Mouse (Mus musculus): Measurements from ENCODE around the gene Tecta. TPM values are rescaled to one million over a fixed set of nuclear protein-coding genes. Genes with fewer than 3 reads are reported as not detected.

The Tecta gene
- polyA plus RNA-seq, 1 experiment from 2014 or later: 0.20 TPM

DNA sequence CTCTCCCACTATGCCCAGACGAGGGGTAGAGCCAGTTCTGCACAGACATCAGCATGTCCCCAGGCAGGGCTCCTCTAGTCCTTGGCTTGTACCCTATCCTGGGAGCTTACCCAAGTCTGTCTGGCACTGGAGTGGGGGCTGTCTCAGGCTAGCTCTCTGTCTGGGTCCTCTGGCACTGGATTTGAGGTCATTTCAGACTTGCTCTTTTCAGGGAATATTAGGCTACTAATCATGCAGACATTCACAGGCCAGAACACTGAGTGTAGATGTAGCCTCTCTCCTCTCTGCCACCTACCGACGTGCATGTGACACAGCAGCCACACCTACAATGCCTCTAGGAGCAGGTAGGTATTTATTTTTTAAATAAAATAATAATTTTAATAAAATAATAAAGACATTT, 82.4 kb downstream of the Tecta start:
- H3K4me1 ChIP-seq (replicated peaks; ENCODE audit: control insufficient read depth, insufficient read depth, low read length): no peaks in the 10 kb centered on the region
- H3K36me3 ChIP-seq (ENCODE audit: control insufficient read depth, insufficient read depth): no peaks in the 10 kb centered on the region
- H3K4me2 ChIP-seq (ENCODE audit: low read length): no peak overlapping the region
- no peak overlapping the region for H3K9ac ChIP-seq (replicated peaks; ENCODE audit: low read depth, low read length)
- H3K4me3 ChIP-seq (replicated peaks; ENCODE audit: low read length): no peak overlapping the region
- no peaks in the 10 kb centered on the region for H3K27me3 ChIP-seq (replicated peaks; ENCODE audit: control insufficient read depth, insufficient read depth, low read length)
- WGBS: 62% methylated on average over 3 of the region's 3 CpGs
- no peak for ATAC-seq
- no peak overlapping the region for H3K27ac ChIP-seq (ENCODE audit: low read length)
- H3K9me3 ChIP-seq (ENCODE audit: control insufficient read depth, low read length): peaks cover 2% of the 10 kb centered on the region; the same call in 1 of the 2 replicates

DNA sequence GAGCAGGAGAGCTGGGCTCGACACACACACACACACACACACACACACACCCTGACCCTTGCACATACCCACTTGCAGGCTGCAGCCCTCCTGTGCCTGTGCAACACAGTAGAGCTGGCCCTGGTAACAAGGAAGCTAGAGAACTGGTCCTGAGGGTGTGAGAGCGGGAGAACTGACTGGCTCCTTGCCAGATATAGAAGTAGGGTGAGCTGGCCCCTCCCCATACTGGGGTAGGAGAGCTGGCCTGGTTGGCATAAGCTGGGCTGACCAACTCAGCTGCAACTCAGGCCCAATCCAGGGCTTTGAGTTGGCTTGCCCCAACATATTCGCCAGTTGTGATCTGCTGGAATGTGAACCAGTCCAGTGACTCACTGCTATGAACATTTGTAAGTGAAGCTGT, 83.9 kb downstream of the Tecta start:
- WGBS: 68% methylated on average over 3 of the region's 3 CpGs
- no peak overlapping the region for H3K4me3 ChIP-seq (replicated peaks; ENCODE audit: low read length)
- ATAC-seq: no peak
- H3K36me3 ChIP-seq (ENCODE audit: control insufficient read depth, insufficient read depth): no peaks in the 10 kb centered on the region
- peaks cover 2% of the 10 kb centered on the region; the same call in 1 of the 2 replicates for H3K9me3 ChIP-seq (ENCODE audit: control insufficient read depth, low read length)
- H3K4me1 ChIP-seq (replicated peaks; ENCODE audit: control insufficient read depth, insufficient read depth, low read length): no peaks in the 10 kb centered on the region
- H3K9ac ChIP-seq (replicated peaks; ENCODE audit: low read depth, low read length): no peak overlapping the region
- H3K4me2 ChIP-seq (ENCODE audit: low read length): no peak overlapping the region
- H3K27me3 ChIP-seq (replicated peaks; ENCODE audit: control insufficient read depth, insufficient read depth, low read length): no peaks in the 10 kb centered on the region
- no peak overlapping the region for H3K27ac ChIP-seq (ENCODE audit: low read length)

DNA sequence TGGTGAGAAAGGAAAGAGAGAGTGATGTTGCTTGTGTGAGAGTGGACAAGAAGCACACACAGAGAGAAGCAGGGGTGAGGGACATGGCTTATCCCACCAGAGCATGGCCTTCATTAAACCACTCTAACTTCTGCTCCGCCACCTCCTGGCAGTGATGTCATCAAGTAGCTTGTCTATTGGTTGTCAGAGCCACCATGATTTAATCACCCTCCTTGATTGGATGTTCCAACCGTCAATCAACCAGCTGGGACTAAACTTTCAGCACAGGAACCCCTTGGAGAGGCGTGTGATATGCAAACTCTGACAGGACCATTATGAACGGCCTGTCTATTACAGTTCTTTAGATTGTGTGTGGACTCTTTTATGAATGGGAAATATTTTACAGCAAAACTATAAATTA, 84.8 kb downstream of the Tecta start:
- Histone ChIP-seq H3K27me3 (replicated peaks; ENCODE audit: control insufficient read depth, insufficient read depth, low read length) (no peaks in the 10 kb centered on the region), H3K4me3 (replicated peaks; ENCODE audit: low read length) (no peak overlapping the region), H3K9ac (replicated peaks; ENCODE audit: low read depth, low read length) (no peak overlapping the region), H3K4me2 (ENCODE audit: low read length) (no peak overlapping the region), H3K9me3 (ENCODE audit: control insufficient read depth, low read length) (no peaks in the 10 kb centered on the region), H3K27ac (ENCODE audit: low read length) (no peak overlapping the region), H3K4me1 (replicated peaks; ENCODE audit: control insufficient read depth, insufficient read depth, low read length) (no peaks in the 10 kb centered on the region), H3K36me3 (ENCODE audit: control insufficient read depth, insufficient read depth) (no peaks in the 10 kb centered on the region)
- 54% methylated on average over 4 of the region's 4 CpGs for WGBS
- ATAC-seq: no peak

DNA sequence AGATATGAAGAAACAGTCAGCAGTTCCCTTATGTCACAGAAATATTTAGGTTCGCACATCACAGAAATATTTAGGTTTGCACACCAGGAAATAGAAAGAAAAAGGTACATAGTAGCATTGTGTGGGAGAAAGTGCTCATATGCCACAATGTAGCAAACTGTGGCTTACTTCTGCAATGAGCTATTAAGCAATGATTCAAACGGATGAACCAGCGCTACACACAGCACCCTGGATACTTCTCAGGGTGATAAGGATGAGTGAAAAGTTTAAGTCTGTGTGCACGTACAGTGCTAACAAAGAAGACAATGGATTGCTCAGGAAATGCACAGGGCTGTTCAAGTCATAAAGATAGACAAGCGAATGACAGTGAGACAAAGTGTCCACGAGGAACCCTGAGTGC, 85.3 kb downstream of the Tecta start:
- 81% methylated on average over 6 of the region's 6 CpGs for WGBS

DNA sequence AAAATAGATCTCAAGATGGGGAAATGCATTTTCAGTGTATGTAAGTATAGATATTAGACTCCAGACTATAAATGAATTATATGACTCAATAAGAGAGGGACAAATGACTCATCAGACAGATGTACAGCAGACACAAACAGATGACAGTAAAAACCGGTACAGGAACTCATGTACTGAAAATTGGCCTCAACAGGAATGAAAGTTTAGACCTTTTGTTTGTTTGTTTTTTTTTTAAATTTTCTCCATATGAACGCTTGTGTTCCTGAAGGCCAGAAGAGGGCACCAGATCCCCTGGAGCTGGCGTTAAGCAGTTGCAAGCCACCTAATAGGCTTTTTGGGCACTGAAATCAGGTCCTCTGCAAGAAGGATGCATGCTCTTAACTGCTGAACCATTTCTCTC, 85.9 kb downstream of the Tecta start:
- no peaks in the 10 kb centered on the region for H3K27me3 ChIP-seq (replicated peaks; ENCODE audit: control insufficient read depth, insufficient read depth, low read length)
- H3K4me2 ChIP-seq (ENCODE audit: low read length): no peak overlapping the region
- H3K27ac ChIP-seq (ENCODE audit: low read length): no peak overlapping the region
- no peaks in the 10 kb centered on the region for H3K36me3 ChIP-seq (ENCODE audit: control insufficient read depth, insufficient read depth)
- no peak overlapping the region for H3K9ac ChIP-seq (replicated peaks; ENCODE audit: low read depth, low read length)
- no peak overlapping the region for H3K4me3 ChIP-seq (replicated peaks; ENCODE audit: low read length)
- no peaks in the 10 kb centered on the region for H3K4me1 ChIP-seq (replicated peaks; ENCODE audit: control insufficient read depth, insufficient read depth, low read length)
- 12% methylated on average over 3 of the region's 3 CpGs for WGBS
- no peak for ATAC-seq
- no peaks in the 10 kb centered on the region for H3K9me3 ChIP-seq (ENCODE audit: control insufficient read depth, low read length)

More for the DNA sequence above, 85.3 kb downstream of the Tecta start:
- H3K4me3 ChIP-seq (replicated peaks; ENCODE audit: low read length): no peak overlapping the region
- H3K27me3 ChIP-seq (replicated peaks; ENCODE audit: control insufficient read depth, insufficient read depth, low read length): no peaks in the 10 kb centered on the region
- ATAC-seq: no peak
- no peaks in the 10 kb centered on the region for H3K9me3 ChIP-seq (ENCODE audit: control insufficient read depth, low read length)
- H3K27ac ChIP-seq (ENCODE audit: low read length): no peak overlapping the region
- no peaks in the 10 kb centered on the region for H3K36me3 ChIP-seq (ENCODE audit: control insufficient read depth, insufficient read depth)
- H3K9ac ChIP-seq (replicated peaks; ENCODE audit: low read depth, low read length): no peak overlapping the region
- no peak overlapping the region for H3K4me2 ChIP-seq (ENCODE audit: low read length)
- no peaks in the 10 kb centered on the region for H3K4me1 ChIP-seq (replicated peaks; ENCODE audit: control insufficient read depth, insufficient read depth, low read length)

DNA sequence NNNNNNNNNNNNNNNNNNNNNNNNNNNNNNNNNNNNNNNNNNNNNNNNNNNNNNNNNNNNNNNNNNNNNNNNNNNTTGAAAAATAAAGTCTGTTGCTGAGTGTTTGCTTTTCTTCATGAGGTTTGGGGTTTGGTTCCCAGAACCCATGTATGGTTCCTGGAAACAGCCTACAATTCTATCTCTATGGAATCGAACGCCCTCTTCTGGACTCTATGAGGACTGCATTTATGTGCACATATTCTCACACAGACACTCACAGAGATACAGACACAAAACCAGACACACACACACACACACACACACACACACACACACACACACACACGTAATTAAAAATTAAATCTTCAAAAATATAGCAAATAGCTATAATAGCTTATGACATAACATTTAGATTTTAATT, 88.4 kb downstream of the Tecta start:
- Histone ChIP-seq H3K4me1 (replicated peaks; ENCODE audit: control insufficient read depth, insufficient read depth, low read length) (0 out of 2 replicates have a peak, but pooled peaks cover 2% of the 10 kb centered on the region), H3K36me3 (ENCODE audit: control insufficient read depth, insufficient read depth) (no peaks in the 10 kb centered on the region), H3K27ac (ENCODE audit: low read length) (no peak overlapping the region), H3K9ac (replicated peaks; ENCODE audit: low read depth, low read length) (no peak overlapping the region), H3K4me2 (ENCODE audit: low read length) (no peak overlapping the region), H3K27me3 (replicated peaks; ENCODE audit: control insufficient read depth, insufficient read depth, low read length) (no peaks in the 10 kb centered on the region), H3K9me3 (ENCODE audit: control insufficient read depth, low read length) (no peaks in the 10 kb centered on the region), H3K4me3 (replicated peaks; ENCODE audit: low read length) (no peak overlapping the region)
- 91% methylated on average over 3 of the region's 3 CpGs for WGBS
- no peak for ATAC-seq

DNA sequence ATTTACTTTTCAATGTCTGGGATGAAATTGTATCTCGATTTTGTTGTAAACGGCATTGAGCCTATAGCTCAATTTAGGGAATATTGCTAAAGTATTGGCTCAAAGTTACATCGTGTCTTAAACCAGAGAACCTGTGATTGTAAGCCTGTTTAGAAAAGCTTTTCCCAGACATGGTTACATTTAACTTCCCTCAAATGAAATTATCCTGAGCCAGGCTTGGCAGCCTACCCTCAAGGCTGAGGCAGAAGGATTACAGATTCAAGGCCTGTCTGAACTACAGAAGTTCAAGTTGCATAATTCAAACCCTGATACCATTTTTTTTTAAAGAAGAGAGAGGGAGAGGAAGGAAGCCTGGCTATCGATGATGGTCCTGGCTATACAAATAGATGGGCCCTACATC, 95.8 kb downstream of the Tecta start:
- Histone ChIP-seq H3K36me3 (ENCODE audit: control insufficient read depth, insufficient read depth) (no peaks in the 10 kb centered on the region), H3K27me3 (replicated peaks; ENCODE audit: control insufficient read depth, insufficient read depth, low read length) (no peaks in the 10 kb centered on the region), H3K9ac (replicated peaks; ENCODE audit: low read depth, low read length) (no peak overlapping the region), H3K9me3 (ENCODE audit: control insufficient read depth, low read length) (no peaks in the 10 kb centered on the region), H3K27ac (ENCODE audit: low read length) (no peak overlapping the region), H3K4me1 (replicated peaks; ENCODE audit: control insufficient read depth, insufficient read depth, low read length) (0 out of 2 replicates have a peak, but pooled peaks cover 2% of the 10 kb centered on the region), H3K4me2 (ENCODE audit: low read length) (no peak overlapping the region), H3K4me3 (replicated peaks; ENCODE audit: low read length) (no peak overlapping the region)
- no peak for ATAC-seq
- WGBS: 92% methylated on average over 4 of the region's 4 CpGs

DNA sequence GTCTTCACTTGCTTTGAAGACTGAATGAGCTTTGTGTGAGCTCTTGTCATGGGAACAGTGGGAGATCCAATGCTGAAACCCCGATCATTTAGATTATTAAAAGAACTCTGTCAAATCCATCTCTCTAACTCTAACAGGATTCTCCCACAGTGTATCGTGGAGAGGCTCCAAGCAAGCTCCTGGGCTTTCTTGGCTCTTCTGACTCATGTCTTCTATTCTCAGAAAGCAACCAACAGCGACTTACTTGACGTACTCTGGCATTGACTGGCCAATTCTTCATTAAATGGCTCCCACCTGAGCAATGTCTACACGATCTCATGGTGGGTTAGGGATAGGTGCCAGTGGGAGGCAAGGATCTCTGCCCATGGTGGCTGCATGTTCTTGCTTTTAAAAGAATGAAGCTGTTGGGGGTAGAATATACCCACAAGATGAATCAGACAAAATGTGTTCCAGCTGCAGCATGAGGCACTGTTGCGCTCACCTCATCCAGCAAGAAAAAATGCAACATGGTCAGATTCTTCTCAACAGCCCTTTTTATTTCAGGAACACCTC, 98.6 kb downstream of the Tecta start:
- Histone ChIP-seq H3K27me3 (replicated peaks; ENCODE audit: control insufficient read depth, insufficient read depth, low read length) (no peaks in the 10 kb centered on the region), H3K4me1 (replicated peaks; ENCODE audit: control insufficient read depth, insufficient read depth, low read length) (no peaks in the 10 kb centered on the region), H3K9me3 (ENCODE audit: control insufficient read depth, low read length) (no peaks in the 10 kb centered on the region), H3K36me3 (ENCODE audit: control insufficient read depth, insufficient read depth) (no peaks in the 10 kb centered on the region), H3K27ac (ENCODE audit: low read length) (no peak overlapping the region), H3K4me2 (ENCODE audit: low read length) (no peak overlapping the region), H3K9ac (replicated peaks; ENCODE audit: low read depth, low read length) (no peak overlapping the region), H3K4me3 (replicated peaks; ENCODE audit: low read length) (no peak overlapping the region)
- WGBS: 86% methylated on average over 6 of the region's 6 CpGs
- ATAC-seq: no peak

DNA sequence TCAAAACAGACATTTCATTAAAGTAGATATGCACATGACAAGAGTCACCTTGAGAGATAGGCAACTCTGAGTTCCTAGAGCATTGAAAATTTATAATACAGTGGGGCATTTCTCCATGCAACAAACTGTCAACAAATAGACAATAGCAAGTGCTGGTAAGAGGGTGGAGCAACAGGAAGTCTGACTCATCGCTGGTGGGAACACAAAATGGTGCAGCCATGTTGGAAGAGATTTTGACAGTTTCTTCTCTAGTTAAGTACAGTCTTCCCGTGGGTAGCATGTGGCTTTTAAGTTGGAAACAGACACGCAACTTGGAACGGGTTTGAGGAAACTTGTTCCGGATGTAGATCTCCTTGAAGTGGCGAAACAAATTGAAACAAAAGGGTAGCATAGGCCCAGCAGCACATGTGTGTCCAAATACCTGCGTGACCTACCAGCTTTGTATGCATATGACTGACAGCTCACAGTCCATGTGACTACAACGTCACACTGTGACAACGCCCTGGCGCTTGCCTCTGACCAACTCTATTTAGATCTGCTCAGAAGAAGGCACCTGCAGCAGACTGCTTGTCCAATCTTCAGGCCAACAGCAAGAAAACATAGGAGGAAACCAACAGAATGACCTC, 103.3 kb downstream of the Tecta start:
- 96% methylated on average over 10 of the region's 10 CpGs for WGBS
- Histone ChIP-seq H3K4me2 (ENCODE audit: low read length) (no peak overlapping the region), H3K27ac (ENCODE audit: low read length) (no peak overlapping the region), H3K4me3 (replicated peaks; ENCODE audit: low read length) (no peak overlapping the region), H3K27me3 (replicated peaks; ENCODE audit: control insufficient read depth, insufficient read depth, low read length) (no peaks in the 10 kb centered on the region), H3K36me3 (ENCODE audit: control insufficient read depth, insufficient read depth) (no peaks in the 10 kb centered on the region), H3K9me3 (ENCODE audit: control insufficient read depth, low read length) (no peaks in the 10 kb centered on the region), H3K4me1 (replicated peaks; ENCODE audit: control insufficient read depth, insufficient read depth, low read length) (0 out of 2 replicates have a peak, but pooled peaks cover 3% of the 10 kb centered on the region), H3K9ac (replicated peaks; ENCODE audit: low read depth, low read length) (no peak overlapping the region)
- no peak for ATAC-seq
